Mouse (Mus musculus): Measurements from ENCODE around the gene Igdcc4.
"Not testable (repeated sequence)": the region's sequence is repeated elsewhere in the genome, so short reads cannot be mapped to it uniquely, and the experiment has no call there.

The Igdcc4 gene

GRCm38 (mm10) chr9:65100991-65101685 lies at the start of gene Igdcc4:
Gene Igdcc4 (plus strand): TSS chr9:65101486.
- in situ Hi-C loops (cut with MboI; ENCODE audit: unreplicated experiment in 2 of 2) = no loop called here

DNA sequence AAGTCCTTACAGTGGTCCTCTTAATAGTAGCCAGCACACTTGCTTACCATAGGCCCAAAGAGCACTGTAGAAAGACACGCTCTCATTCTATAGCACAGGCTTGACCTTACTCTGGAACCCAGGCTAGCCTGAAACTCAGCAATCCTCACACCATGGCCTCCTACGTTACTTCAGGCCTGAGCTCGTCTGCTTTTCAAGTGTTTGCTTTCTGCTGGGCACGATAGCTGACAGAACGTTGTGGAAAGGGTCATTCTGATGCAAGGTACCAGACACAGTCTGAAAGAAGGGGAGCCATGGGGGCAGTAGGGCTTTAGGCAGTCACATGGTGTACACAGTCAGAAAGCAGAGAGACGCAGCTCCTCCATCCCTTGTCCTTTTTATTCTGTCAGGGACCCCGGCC lies 37.0 kb upstream of the Igdcc4 start:
- in situ Hi-C loops (cut with MboI; ENCODE audit: unreplicated experiment in 2 of 2) = loop anchor here in 1 of 2 experiments (10.0 kb wide), 1 partner anchor 51 kb away; no protein-coding TSS in a partner anchor

GRCm38 (mm10) chr9:65070587-65070986 lies 30.7 kb upstream of the Igdcc4 start:
- in situ Hi-C loops (cut with MboI; ENCODE audit: unreplicated experiment in 2 of 2) = loop anchor here in 1 of 2 experiments (5.0 kb wide), 1 partner anchor 38 kb away; the partner anchor contains the start of gene Dpp8

DNA sequence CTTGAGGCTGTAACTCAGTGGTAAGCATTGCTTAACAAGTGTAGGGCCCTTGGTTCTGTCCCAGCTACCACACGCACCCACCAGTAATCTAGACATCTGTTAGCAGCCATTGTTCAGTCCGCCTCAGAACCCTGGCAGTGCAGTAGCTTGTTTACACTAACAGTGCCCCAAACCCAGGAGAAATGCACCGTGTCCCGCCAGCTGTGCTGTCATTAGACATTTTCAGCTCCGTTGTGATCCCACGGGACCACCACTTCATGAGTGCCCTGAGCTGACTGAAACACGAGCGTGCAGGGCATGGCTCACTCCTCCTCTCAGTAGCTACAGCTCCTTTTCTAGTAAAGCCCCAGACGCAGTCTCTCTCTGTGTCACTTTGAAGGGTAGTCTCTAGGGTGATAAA lies 27.7 kb upstream of the Igdcc4 start:
- in situ Hi-C loops (cut with MboI; ENCODE audit: unreplicated experiment in 2 of 2) = loop anchor here in 1 of 2 experiments (5.0 kb wide), 1 partner anchor 41 kb away; the partner anchor contains the start of gene Dpp8

GRCm38 (mm10) chr9:65074251-65074650 lies 27.0 kb upstream of the Igdcc4 start:
- in situ Hi-C loops (cut with MboI; ENCODE audit: unreplicated experiment in 2 of 2) = loop anchor here in 1 of 2 experiments (5.0 kb wide), 1 partner anchor 42 kb away; the partner anchor contains the start of gene Dpp8

GRCm38 (mm10) chr9:65074855-65075493 lies 26.3 kb upstream of the Igdcc4 start:
- in situ Hi-C loops (cut with MboI; ENCODE audit: unreplicated experiment in 2 of 2) = loop anchor here in 1 of 2 experiments (5.0 kb wide), 2 partner anchors 43 to 117 kb away; partner anchors contain the start of gene Dpp8

DNA sequence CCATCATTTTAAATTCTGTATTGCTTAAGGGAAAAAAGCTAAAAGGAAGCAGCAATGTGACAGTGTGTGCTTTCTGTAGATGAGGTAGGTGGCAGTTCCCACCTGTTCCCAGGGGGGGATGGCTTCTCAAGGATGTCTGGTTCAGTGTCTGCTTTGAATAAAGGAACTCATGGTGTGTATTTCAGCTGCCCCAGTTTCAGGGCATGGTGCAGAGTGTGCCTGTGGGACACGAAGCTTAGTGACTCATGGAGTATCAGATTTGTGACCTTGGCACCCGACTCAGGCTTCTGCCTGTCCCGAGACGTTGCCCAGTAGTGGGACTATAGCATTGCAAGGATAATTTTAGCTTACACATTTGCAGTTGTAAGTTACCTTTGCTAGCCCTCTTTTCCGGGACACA lies 23.8 kb upstream of the Igdcc4 start:
- in situ Hi-C loops (cut with MboI; ENCODE audit: unreplicated experiment in 2 of 2) = loop anchor here in 1 of 2 experiments (5.0 kb wide), 1 partner anchor 115 kb away; no protein-coding TSS in a partner anchor

DNA sequence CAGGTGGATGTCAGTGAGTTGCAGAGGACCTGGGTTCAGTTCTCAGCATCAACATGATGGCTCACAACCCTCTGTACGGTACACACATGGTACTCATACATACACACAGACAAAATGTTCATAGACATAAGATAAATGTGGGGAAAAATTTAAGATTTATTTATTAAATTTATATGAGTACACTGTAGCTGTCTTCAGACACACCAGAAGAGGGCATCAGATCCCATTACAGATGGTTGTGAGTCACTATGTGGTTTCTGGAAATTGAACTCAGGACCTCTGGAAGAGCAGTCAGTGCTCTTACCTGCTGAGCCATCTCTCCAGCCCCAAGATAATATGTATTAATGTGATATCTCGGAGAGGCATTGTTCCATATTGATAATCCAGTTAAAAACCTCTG lies 21.1 kb upstream of the Igdcc4 start:
- in situ Hi-C loops (cut with MboI; ENCODE audit: unreplicated experiment in 2 of 2) = not testable (repeated sequence)

DNA sequence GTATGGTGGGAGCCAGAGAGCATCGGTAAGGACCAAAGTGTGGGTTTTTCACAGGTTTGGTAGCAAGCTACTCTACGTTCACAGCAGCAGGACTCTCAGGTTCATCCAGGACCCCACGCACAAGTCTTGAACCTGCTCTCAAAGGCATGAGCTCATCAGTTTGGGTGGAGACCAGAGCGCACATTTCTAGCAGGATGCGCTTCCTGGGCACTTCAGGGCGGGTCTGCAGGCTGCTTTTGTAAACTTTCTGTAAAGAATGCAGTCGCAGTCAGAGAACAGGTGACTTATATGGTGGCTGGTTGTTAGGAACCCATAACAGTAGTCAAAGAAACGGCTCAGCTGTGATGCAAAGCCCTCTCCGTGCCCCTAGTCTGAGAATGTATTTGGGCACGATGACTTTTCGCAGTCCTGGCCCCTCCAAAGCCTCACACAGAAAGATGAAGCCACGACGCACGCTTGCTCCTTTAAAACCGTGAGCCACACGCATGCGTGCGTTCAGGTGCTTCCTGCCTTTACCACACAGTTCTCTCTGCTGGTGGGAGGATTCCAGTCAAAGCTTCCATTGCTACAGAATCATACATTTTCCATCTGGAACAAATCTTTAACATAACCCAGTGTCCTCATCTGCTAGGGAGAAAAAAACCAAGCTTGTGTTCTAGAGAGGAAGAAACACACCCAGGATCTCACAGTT lies 18.1 kb upstream of the Igdcc4 start:
- in situ Hi-C loops (cut with MboI; ENCODE audit: unreplicated experiment in 2 of 2) = no loop called here

GRCm38 (mm10) chr9:65084198-65084807 lies 17.0 kb upstream of the Igdcc4 start:
- in situ Hi-C loops (cut with MboI; ENCODE audit: unreplicated experiment in 2 of 2) = no loop called here

GRCm38 (mm10) chr9:65085270-65085669 lies 16.0 kb upstream of the Igdcc4 start:
- in situ Hi-C loops (cut with MboI; ENCODE audit: unreplicated experiment in 2 of 2) = no loop called here

DNA sequence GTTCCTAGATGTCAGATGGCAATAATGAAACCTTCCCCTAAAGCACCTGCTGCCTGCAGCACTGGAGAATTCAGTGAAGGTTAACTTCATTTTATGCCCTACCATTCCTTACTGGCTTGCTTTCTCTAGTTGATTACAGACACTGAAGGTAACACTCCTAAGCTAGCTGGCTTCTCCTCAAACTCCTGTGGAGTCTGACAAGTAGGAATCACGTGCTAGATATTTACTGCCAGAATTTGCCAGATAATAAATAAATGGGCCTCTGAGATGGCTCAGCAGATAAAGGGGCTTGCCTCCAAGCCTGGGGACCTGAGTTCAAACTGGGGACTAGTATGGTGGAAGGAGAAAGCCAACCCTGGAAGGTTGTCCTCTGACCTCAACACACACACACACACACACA lies 14.5 kb upstream of the Igdcc4 start:
- in situ Hi-C loops (cut with MboI; ENCODE audit: unreplicated experiment in 2 of 2) = no loop called here

DNA sequence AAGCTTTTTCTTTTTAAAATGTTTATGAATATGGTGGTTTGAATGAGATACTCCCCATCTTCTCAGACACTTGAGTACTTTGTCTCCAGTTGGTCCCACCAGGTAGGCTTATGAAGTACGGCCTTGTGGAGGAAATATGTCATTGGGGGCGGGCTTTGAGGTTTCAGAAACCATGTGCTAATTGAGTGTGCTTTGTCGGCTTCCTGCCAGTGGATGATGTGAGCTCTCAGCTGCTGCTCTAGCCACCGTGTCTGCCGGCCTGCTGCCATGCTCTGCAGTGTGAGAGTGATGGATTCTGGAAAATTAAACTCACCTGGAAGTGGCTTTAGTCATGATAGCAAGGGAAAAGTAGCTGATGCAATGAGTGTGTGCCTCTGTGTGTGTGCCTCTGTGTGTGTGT lies 13.8 kb upstream of the Igdcc4 start:
- in situ Hi-C loops (cut with MboI; ENCODE audit: unreplicated experiment in 2 of 2) = no loop called here

DNA sequence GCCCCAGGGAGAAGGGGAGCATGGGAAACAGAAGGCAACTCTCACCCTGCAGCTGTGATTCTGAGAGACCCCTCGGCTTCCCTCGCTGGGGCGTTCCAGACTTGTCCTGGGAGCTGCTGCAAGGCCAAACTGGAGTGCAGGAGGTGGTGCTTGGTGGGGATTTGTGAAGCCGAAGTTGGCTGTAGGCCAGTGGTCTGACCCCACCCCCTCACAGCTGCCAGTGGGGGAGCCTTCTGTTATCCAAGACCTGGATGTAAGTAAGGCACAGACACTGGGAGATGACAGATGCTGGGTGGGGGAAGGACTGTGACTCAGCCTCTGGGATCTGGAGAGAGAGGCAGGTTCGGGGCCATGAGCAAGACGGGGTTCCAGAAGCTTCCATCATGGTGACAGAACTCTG lies 7.0 kb upstream of the Igdcc4 start:
- in situ Hi-C loops (cut with MboI; ENCODE audit: unreplicated experiment in 2 of 2) = no loop called here

- in situ Hi-C loops (cut with MboI; ENCODE audit: unreplicated experiment in 2 of 2) = no loop called here
These were observed 545 bp downstream of the Igdcc4 start for GRCm38 (mm10) chr9:65101686-65102376.

GRCm38 (mm10) chr9:65102377-65103172 lies 1.3 kb downstream of the Igdcc4 start:
- in situ Hi-C loops (cut with MboI; ENCODE audit: unreplicated experiment in 2 of 2) = no loop called here

- in situ Hi-C loops (cut with MboI; ENCODE audit: unreplicated experiment in 2 of 2) = no loop called here
These were observed 2.0 kb downstream of the Igdcc4 start for GRCm38 (mm10) chr9:65103173-65103752.

GRCm38 (mm10) chr9:65106821-65107220 lies 5.5 kb downstream of the Igdcc4 start:
- in situ Hi-C loops (cut with MboI; ENCODE audit: unreplicated experiment in 2 of 2) = no loop called here

DNA sequence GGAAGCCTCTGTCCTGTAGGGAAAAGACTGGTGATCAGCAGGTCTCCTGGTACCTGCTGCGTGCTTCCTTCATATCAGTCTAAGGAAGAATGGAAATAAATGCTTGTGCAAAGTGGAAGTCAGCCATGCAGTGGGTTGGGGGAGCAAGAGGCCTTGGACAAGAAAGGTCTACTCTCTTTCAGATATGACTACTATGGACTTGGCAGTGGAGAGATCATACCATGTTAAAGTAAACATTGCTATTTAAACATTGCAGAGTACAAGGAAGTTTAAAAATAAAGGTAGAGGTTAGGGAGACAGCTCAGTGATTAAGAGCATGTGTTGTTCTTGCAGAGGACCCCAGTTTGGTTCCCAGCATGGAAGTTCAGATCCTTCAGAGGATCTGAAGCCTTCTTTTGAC lies 6.6 kb downstream of the Igdcc4 start:
- in situ Hi-C loops (cut with MboI; ENCODE audit: unreplicated experiment in 2 of 2) = no loop called here

Data from v-Abl transformed pro-B cells (cell line).